Mouse (Mus musculus) myocyte (in vitro differentiated cells): Measurements from ENCODE around the gene Gm5678.

Experiments
- E2F4 ChIP-seq: IDR thresholded peaks from one replicate; pipeline ENCODE4 v1.6.1; 2011; ENCODE audit warnings: mild to moderate bottlenecking, control low read depth, moderate library complexity; ENCODE audit not compliant: insufficient read depth
- MAX ChIP-seq: IDR thresholded peaks from one replicate; pipeline ENCODE4 v1.6.1; 2011; ENCODE audit warnings: low read depth, mild to moderate bottlenecking, control low read depth
- POLR2A ChIP-seq: IDR thresholded peaks from one replicate; pipeline ENCODE4 v1.6.1; 2011; ENCODE audit warnings: low read depth, mild to moderate bottlenecking, control low read depth, moderate library complexity; ENCODE audit not compliant: insufficient read length
- TCF12 ChIP-seq: IDR thresholded peaks from one replicate; pipeline ENCODE4 v1.6.1; 2011; ENCODE audit warnings: mild to moderate bottlenecking, control low read depth; ENCODE audit not compliant: poor library complexity, insufficient read depth, severe bottlenecking
- USF1 ChIP-seq: IDR thresholded peaks from one replicate; pipeline ENCODE4 v1.6.1; 2011; ENCODE audit warnings: low read depth, mild to moderate bottlenecking, control low read depth, moderate library complexity

DNA sequence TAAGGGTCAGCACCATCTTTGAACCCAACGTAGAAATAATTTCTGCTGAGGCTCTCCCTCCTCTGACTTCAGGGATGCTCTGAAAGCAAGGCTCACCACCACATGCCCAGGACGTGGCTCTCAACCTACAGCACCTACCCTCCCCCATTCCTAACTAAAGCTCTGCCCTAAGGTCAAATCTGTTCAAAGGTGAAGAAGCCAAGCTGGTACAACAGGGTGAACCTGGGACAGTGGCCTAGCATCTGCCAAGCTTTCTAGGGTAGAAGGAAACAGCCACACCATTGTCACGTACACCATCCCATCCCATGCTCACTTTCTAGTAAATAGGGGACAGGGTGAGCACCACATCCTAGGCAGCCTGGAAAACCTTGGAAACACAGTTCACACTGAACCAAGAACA lies 35.2 kb upstream of the Gm5678 start:
- TF ChIP-seq POLR2A (no peak), MAX (no peak), USF1 (no peak), E2F4 (no peak), TCF12 (no peak)
